Mouse (Mus musculus) myocyte (in vitro differentiated cells): ENCODE results near the gene Anks1. TPM values are rescaled to one million over a fixed set of nuclear protein-coding genes. Genes with fewer than 3 reads are reported as not detected.

ENCODE experiments used
- H3K27me3 ChIP-seq: one replicate; pipeline ENCODE4 v1.6.1; 2011; ENCODE audit not compliant: control insufficient read depth, insufficient read depth, insufficient read length
- H3K36me3 ChIP-seq: one replicate; pipeline ENCODE4 v1.6.1; 2011; ENCODE audit not compliant: control insufficient read depth, insufficient read depth
- H3K4me2 ChIP-seq: one replicate; pipeline ENCODE4 v1.6.1; 2011; ENCODE audit warnings: low read depth, control low read depth
- H3K4me3 ChIP-seq: one replicate; pipeline ENCODE4 v1.5.1; 2011; ENCODE audit warnings: mild to moderate bottlenecking, control low read depth, moderate library complexity
- H3K79me2 ChIP-seq: one replicate; pipeline ENCODE4 v1.6.1; 2011; ENCODE audit not compliant: control insufficient read depth, insufficient read depth
- H3ac ChIP-seq: one replicate; pipeline ENCODE4 v1.6.1; 2011; ENCODE audit not compliant: control insufficient read depth, insufficient read length
- CEBPB ChIP-seq: IDR thresholded peaks from 2 replicates; pipeline ENCODE4 v1.6.1; 2011; ENCODE audit warnings: mild to moderate bottlenecking, moderate library complexity; ENCODE audit not compliant: poor library complexity, insufficient read depth, severe bottlenecking
- E2F4 ChIP-seq: IDR thresholded peaks from one replicate; pipeline ENCODE4 v1.6.1; 2011; ENCODE audit warnings: mild to moderate bottlenecking, control low read depth, moderate library complexity; ENCODE audit not compliant: insufficient read depth
- MAX ChIP-seq: IDR thresholded peaks from one replicate; pipeline ENCODE4 v1.6.1; 2011; ENCODE audit warnings: low read depth, mild to moderate bottlenecking, control low read depth
- MYOD1 ChIP-seq, 3 experiments: IDR thresholded peaks; one replicate each; pipeline ENCODE4 v1.6.1; 2011; ENCODE audit warnings: control low read depth in 2 of 3, low read depth in 2 of 3, mild to moderate bottlenecking in 2 of 3, moderate library complexity in 1 of 3; ENCODE audit not compliant: insufficient read length in 2 of 3, control insufficient read depth in 1 of 3
- MYOG ChIP-seq, 3 experiments: IDR thresholded peaks; one replicate each; pipeline ENCODE4 v1.6.1; 2011; ENCODE audit warnings: control low read depth in 2 of 3, low read depth in 2 of 3, mild to moderate bottlenecking in 2 of 3; ENCODE audit not compliant: insufficient read length in 2 of 3, control insufficient read depth in 1 of 3, insufficient read depth in 1 of 3
- POLR2A ChIP-seq: IDR thresholded peaks from one replicate; pipeline ENCODE4 v1.6.1; 2011; ENCODE audit warnings: low read depth, mild to moderate bottlenecking, control low read depth, moderate library complexity; ENCODE audit not compliant: insufficient read length
- POLR2AphosphoS2 ChIP-seq: IDR thresholded peaks from one replicate; pipeline ENCODE4 v1.6.1; 2011; ENCODE audit warnings: low read depth, control low read depth; ENCODE audit not compliant: insufficient read length
- REST ChIP-seq: IDR thresholded peaks from one replicate; pipeline ENCODE4 v1.6.1; 2011; ENCODE audit warnings: mild to moderate bottlenecking, control low read depth, moderate library complexity; ENCODE audit not compliant: insufficient read depth, insufficient read length
- SRF ChIP-seq: IDR thresholded peaks from one replicate; pipeline ENCODE4 v1.6.1; 2011; ENCODE audit warnings: low read depth; ENCODE audit not compliant: control insufficient read depth, insufficient read length
- TCF12 ChIP-seq: IDR thresholded peaks from one replicate; pipeline ENCODE4 v1.6.1; 2011; ENCODE audit warnings: mild to moderate bottlenecking, control low read depth; ENCODE audit not compliant: poor library complexity, insufficient read depth, severe bottlenecking
- TCF3 ChIP-seq: IDR thresholded peaks from one replicate; pipeline ENCODE4 v1.6.1; 2011; ENCODE audit warnings: low read depth, control low read depth; ENCODE audit not compliant: insufficient read length
- USF1 ChIP-seq: IDR thresholded peaks from one replicate; pipeline ENCODE4 v1.6.1; 2011; ENCODE audit warnings: low read depth, mild to moderate bottlenecking, control low read depth, moderate library complexity
- polyA plus RNA-seq: library from polyadenylated mRNA; unstranded; fragments of >200 nt; fragmentation: generic; extraction: Trizol; gene quantifications from one replicate; pipeline ENCODE4 v1.2.1, GENCODE M21; 2012; ENCODE audit warnings: missing spikeins

Gene Anks1
- polyA plus RNA-seq, 1 experiment: 10.0 TPM

- H3K27me3 ChIP-seq: no peaks in the 10 kb centered on the region
- H3ac ChIP-seq: no peak overlapping the region
- H3K36me3 ChIP-seq: no peaks in the 10 kb centered on the region
- H3K4me2 ChIP-seq: no peak overlapping the region
- no peak overlapping the region for H3K4me3 ChIP-seq
- no peak for TF ChIP-seq MAX
- TF ChIP-seq USF1: no peak
- H3K79me2 ChIP-seq: no peaks in the 10 kb centered on the region
Observed at GRCm38 (mm10) chr17:27930291-27930690, 21.2 kb downstream of the Anks1 start.

GRCm38 (mm10) chr17:27931826-27932225, 22.7 kb downstream of the Anks1 start:
- Histone ChIP-seq H3K36me3 (no peaks in the 10 kb centered on the region), H3K4me2 (no peak overlapping the region), H3K79me2 (no peaks in the 10 kb centered on the region), H3ac (no peak overlapping the region), H3K27me3 (no peaks in the 10 kb centered on the region), H3K4me3 (no peak overlapping the region)
- TF ChIP-seq CEBPB: no peak
- TF ChIP-seq REST: no peak
- no peak for TF ChIP-seq MAX
- no peak for TF ChIP-seq POLR2AphosphoS2
- TF ChIP-seq E2F4: no peak
- TF ChIP-seq USF1: no peak
- TF ChIP-seq MYOD1 (IDR thresholded peaks at IDR 0.05; ENCODE audit: control insufficient read depth in 1 of 3, insufficient read length in 2 of 3, low read depth in 2 of 3): no peak
- TF ChIP-seq POLR2A: no peak
- no peak for TF ChIP-seq MYOG (IDR thresholded peaks at IDR 0.05; ENCODE audit: control insufficient read depth in 1 of 3, insufficient read depth in 1 of 3, insufficient read length in 2 of 3, low read depth in 2 of 3)
- TF ChIP-seq TCF3: no peak
- TF ChIP-seq SRF: no peak
- no peak for TF ChIP-seq TCF12

- no peaks in the 10 kb centered on the region for H3K36me3 ChIP-seq
- TF ChIP-seq E2F4: no peak
- no peak for TF ChIP-seq TCF3
- no peak for TF ChIP-seq SRF
- TF ChIP-seq MAX: no peak
- no peak for TF ChIP-seq TCF12
- TF ChIP-seq POLR2A: no peak
- no peak for TF ChIP-seq REST
- TF ChIP-seq CEBPB: no peak
- no peak for TF ChIP-seq USF1
- TF ChIP-seq MYOG (IDR thresholded peaks at IDR 0.05; ENCODE audit: control insufficient read depth in 1 of 3, insufficient read depth in 1 of 3, insufficient read length in 2 of 3, low read depth in 2 of 3): no peak
- no peak for TF ChIP-seq POLR2AphosphoS2
- no peak for TF ChIP-seq MYOD1 (IDR thresholded peaks at IDR 0.05; ENCODE audit: control insufficient read depth in 1 of 3, insufficient read length in 2 of 3, low read depth in 2 of 3)
- H3K4me3 ChIP-seq: no peak overlapping the region
Observed at GRCm38 (mm10) chr17:27934136-27934910, 25.2 kb downstream of the Anks1 start.

GRCm38 (mm10) chr17:27935091-27935490, 26.0 kb downstream of the Anks1 start:
- H3K79me2 ChIP-seq: no peaks in the 10 kb centered on the region
- H3ac ChIP-seq: no peak overlapping the region
- H3K27me3 ChIP-seq: no peaks in the 10 kb centered on the region
- TF ChIP-seq USF1: no peak
- no peak for TF ChIP-seq POLR2AphosphoS2
- TF ChIP-seq MAX: no peak
- TF ChIP-seq POLR2A: no peak
- TF ChIP-seq CEBPB: no peak
- TF ChIP-seq E2F4: no peak
- no peaks in the 10 kb centered on the region for H3K36me3 ChIP-seq
- no peak overlapping the region for H3K4me3 ChIP-seq
- H3K4me2 ChIP-seq: no peak overlapping the region

More at GRCm38 (mm10) chr17:27934136-27934910, 25.2 kb downstream of the Anks1 start:
- Histone ChIP-seq H3K4me2 (no peak overlapping the region), H3ac (no peak overlapping the region), H3K27me3 (no peaks in the 10 kb centered on the region), H3K79me2 (no peaks in the 10 kb centered on the region)

GRCm38 (mm10) chr17:27937054-27937615, 28.0 kb downstream of the Anks1 start:
- no peak for TF ChIP-seq MYOD1 (IDR thresholded peaks at IDR 0.05; ENCODE audit: control insufficient read depth in 1 of 3, insufficient read length in 2 of 3, low read depth in 2 of 3)
- no peak for TF ChIP-seq MYOG (IDR thresholded peaks at IDR 0.05; ENCODE audit: control insufficient read depth in 1 of 3, insufficient read depth in 1 of 3, insufficient read length in 2 of 3, low read depth in 2 of 3)
- no peak for TF ChIP-seq POLR2A
- TF ChIP-seq MAX: no peak
- no peak for TF ChIP-seq TCF3
- no peak for TF ChIP-seq CEBPB
- no peak for TF ChIP-seq USF1
- TF ChIP-seq REST: no peak
- TF ChIP-seq POLR2AphosphoS2: no peak
- no peak for TF ChIP-seq TCF12
- no peak for TF ChIP-seq SRF
- TF ChIP-seq E2F4: no peak

More at GRCm38 (mm10) chr17:27937054-27937615, 28.0 kb downstream of the Anks1 start:
- no peaks in the 10 kb centered on the region for H3K79me2 ChIP-seq
- H3K4me2 ChIP-seq: no peak overlapping the region
- H3K4me3 ChIP-seq: no peak overlapping the region
- H3ac ChIP-seq: no peak overlapping the region
- no peaks in the 10 kb centered on the region for H3K36me3 ChIP-seq
- no peaks in the 10 kb centered on the region for H3K27me3 ChIP-seq
